Mouse (Mus musculus): ENCODE data around the gene Ank3. TPM values are rescaled to one million over a fixed set of nuclear protein-coding genes. Genes with fewer than 3 reads are reported as not detected.
A peak's percentile ranks its signal among the peaks of the same experiment; 100 is the strongest.

Gene Ank3
- total and polyA plus RNA-seq, 2 experiments from 2014 or later: 56.7 to 267 TPM

- no peak overlapping the region for H3K4me3 ChIP-seq (ENCODE audit: low read depth, low read length)
- ATAC-seq: no peak
- peaks cover 6% of the 10 kb centered on the region; the same call in 1 of the 2 replicates for H3K4me1 ChIP-seq (ENCODE audit: insufficient read depth)
- no peak for DNase-seq
- H3K36me3 ChIP-seq (ENCODE audit: insufficient read depth): no peaks in the 10 kb centered on the region; the same call in 1 of the 2 replicates
- H3K9me3 ChIP-seq (ENCODE audit: low read length): no peaks in the 10 kb centered on the region
- 78% methylated on average over 6 of the region's 6 CpGs for WGBS
- no peaks in the 10 kb centered on the region for H3K27me3 ChIP-seq (ENCODE audit: insufficient read depth, low read length)
- H3K27ac ChIP-seq (ENCODE audit: low read depth, low read length): no peak overlapping the region
- no peak overlapping the region for H3K4me2 ChIP-seq (ENCODE audit: low read depth)
- no peak overlapping the region for H3K9ac ChIP-seq
- no peak for TF ChIP-seq CTCF (IDR thresholded peaks at IDR 0.05; ENCODE audit: low read depth)
Observed at GRCm38 (mm10) chr10:69604609-69605008, 206.0 kb downstream of the Ank3 start.

DNA sequence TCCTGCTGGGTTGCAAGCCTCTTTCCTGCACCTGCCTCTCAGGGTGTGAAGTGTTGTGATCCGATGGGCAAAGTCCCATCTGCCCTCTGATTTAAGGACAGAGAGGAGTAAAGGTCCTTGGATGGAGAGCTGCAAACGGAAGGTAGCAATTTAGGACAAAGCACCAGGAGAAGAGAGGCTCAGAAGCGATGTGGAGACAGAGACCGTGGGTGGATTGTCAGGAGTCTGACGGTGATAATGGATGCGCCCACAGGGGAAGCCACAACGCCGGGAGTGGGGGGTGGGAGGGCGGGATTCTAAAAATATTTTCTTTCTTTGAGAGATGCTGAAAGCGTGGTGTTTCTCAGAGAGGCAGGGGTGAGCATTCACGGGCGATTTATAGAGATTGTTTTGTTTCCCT, 206.6 kb downstream of the Ank3 start:
- Histone ChIP-seq H3K36me3 (ENCODE audit: insufficient read depth) (no peaks in the 10 kb centered on the region; the same call in 1 of the 2 replicates), H3K4me3 (ENCODE audit: low read depth, low read length) (no peak overlapping the region), H3K27ac (ENCODE audit: low read depth, low read length) (no peak overlapping the region), H3K9ac (no peak overlapping the region), H3K27me3 (ENCODE audit: insufficient read depth, low read length) (no peaks in the 10 kb centered on the region), H3K4me2 (ENCODE audit: low read depth) (no peak overlapping the region), H3K4me1 (ENCODE audit: insufficient read depth) (peaks cover 6% of the 10 kb centered on the region; the same call in 1 of the 2 replicates), H3K9me3 (ENCODE audit: low read length) (no peaks in the 10 kb centered on the region)
- WGBS: 33% methylated on average over 12 of the region's 12 CpGs
- ATAC-seq (peak; percentile 47), DNase-seq (no peak)
- TF ChIP-seq CTCF (IDR thresholded peaks at IDR 0.05; ENCODE audit: low read depth): no peak

GRCm38 (mm10) chr10:69607611-69608119, 209.1 kb downstream of the Ank3 start:
- no peak overlapping the region for H3K4me3 ChIP-seq (ENCODE audit: low read depth, low read length)
- H3K27ac ChIP-seq (ENCODE audit: low read depth, low read length): no peak overlapping the region
- peaks cover 11% of the 10 kb centered on the region for H3K4me1 ChIP-seq (ENCODE audit: insufficient read depth)
- no peak overlapping the region for H3K4me2 ChIP-seq (ENCODE audit: low read depth)
- 77% methylated on average over 14 of the region's 14 CpGs for WGBS
- no peak overlapping the region for H3K9ac ChIP-seq
- H3K27me3 ChIP-seq (ENCODE audit: insufficient read depth, low read length): no peaks in the 10 kb centered on the region
- peak; percentile 2; the same call in 1 of the 2 replicates for TF ChIP-seq CTCF (IDR thresholded peaks at IDR 0.05; ENCODE audit: low read depth)
- no peaks in the 10 kb centered on the region; the same call in 1 of the 2 replicates for H3K36me3 ChIP-seq (ENCODE audit: insufficient read depth)
- no peaks in the 10 kb centered on the region for H3K9me3 ChIP-seq (ENCODE audit: low read length)
- DNase-seq (no peak), ATAC-seq (no peak)

DNA sequence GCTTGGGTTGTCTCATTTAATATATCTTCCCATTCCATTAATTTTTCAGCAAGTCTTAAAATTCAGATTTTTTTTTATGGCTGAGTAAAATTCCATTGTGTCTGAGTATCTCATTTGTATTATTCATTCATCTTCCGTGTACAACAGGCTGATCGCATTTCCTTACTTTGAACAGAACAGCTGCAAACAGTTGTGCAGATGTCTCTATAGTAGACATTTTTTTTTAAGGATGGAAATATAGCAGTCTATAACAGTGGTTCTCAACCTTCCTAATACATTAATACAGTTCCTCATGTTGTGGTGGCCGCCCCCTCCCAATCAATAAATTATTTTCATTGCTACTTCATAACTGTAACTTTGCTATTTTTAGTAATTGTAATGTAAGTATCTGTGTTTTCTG, 212.7 kb downstream of the Ank3 start:
- 76% methylated on average over 3 of the region's 3 CpGs for WGBS
- no peak overlapping the region for H3K9ac ChIP-seq
- no peak overlapping the region for H3K4me3 ChIP-seq (ENCODE audit: low read depth, low read length)
- TF ChIP-seq CTCF (IDR thresholded peaks at IDR 0.05; ENCODE audit: low read depth): no peak
- no peak for DNase-seq
- H3K9me3 ChIP-seq (ENCODE audit: low read length): no peaks in the 10 kb centered on the region
- no peak overlapping the region for H3K27ac ChIP-seq (ENCODE audit: low read depth, low read length)
- ATAC-seq: peak; percentile 38; the same call in 1 of the 2 replicates
- no peak overlapping the region for H3K4me2 ChIP-seq (ENCODE audit: low read depth)
- peaks cover 5% of the 10 kb centered on the region; the same call in 1 of the 2 replicates for H3K4me1 ChIP-seq (ENCODE audit: insufficient read depth)
- H3K36me3 ChIP-seq (ENCODE audit: insufficient read depth): no peaks in the 10 kb centered on the region; the same call in 1 of the 2 replicates
- no peaks in the 10 kb centered on the region for H3K27me3 ChIP-seq (ENCODE audit: insufficient read depth, low read length)

DNA sequence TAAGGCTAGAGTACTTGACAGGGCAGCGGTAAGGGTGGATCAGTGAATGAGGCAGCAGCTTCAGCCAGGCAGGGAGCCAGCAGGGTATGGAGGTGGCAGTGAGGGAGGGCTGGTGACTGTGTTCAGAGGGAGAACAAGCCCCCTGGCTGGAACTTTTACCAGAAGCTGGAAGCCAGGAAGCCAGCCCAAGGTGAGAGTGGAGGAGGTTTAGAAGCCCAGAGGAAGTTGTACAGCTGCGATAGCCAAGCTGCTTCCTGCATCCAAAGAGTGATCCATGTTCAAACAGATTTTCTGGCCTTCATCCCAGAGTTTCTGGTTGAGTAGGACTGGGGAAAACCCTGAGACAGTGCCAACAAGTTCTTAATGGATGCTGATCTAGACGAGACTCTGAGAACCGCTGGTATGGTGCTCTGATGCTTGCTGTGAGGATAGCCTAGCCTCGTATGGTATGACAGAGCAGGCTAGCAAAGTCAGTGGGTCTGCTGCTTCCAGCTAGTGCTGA, 213.3 kb downstream of the Ank3 start:
- peak; percentile 70 for DNase-seq
- Histone ChIP-seq H3K36me3 (ENCODE audit: insufficient read depth) (no peaks in the 10 kb centered on the region; the same call in 1 of the 2 replicates), H3K9ac (no peak overlapping the region), H3K4me1 (ENCODE audit: insufficient read depth) (peaks cover 5% of the 10 kb centered on the region; the same call in 1 of the 2 replicates), H3K9me3 (ENCODE audit: low read length) (no peaks in the 10 kb centered on the region), H3K4me3 (ENCODE audit: low read depth, low read length) (no peak overlapping the region), H3K27me3 (ENCODE audit: insufficient read depth, low read length) (no peaks in the 10 kb centered on the region), H3K4me2 (ENCODE audit: low read depth) (no peak overlapping the region), H3K27ac (ENCODE audit: low read depth, low read length) (no peak overlapping the region)
- 32% methylated on average over 5 of the region's 5 CpGs for WGBS
- no peak for TF ChIP-seq CTCF (IDR thresholded peaks at IDR 0.05; ENCODE audit: low read depth)
- ATAC-seq: peak; percentile 36

DNA sequence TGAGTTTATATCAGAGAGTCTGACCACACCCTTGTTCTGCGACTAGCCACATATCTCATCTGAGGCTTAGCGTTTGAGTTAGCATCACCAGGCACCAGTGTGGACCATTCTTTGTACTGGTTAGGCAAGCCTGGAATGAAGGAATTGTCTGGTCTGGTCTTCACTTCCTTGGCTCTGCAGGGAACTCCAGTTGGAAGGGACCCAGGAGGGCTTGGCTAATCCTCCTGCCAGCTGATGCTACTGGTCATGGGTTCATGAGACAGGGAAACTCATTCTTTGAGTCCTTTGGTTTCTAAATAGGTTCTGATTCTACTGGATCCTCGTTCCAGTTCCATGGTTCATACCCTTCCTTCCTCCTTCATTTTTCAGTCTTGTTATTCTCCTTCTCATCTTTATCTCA, 218.4 kb downstream of the Ank3 start:
- Histone ChIP-seq H3K27ac (ENCODE audit: low read depth, low read length) (no peak overlapping the region), H3K9me3 (ENCODE audit: low read length) (no peaks in the 10 kb centered on the region), H3K27me3 (ENCODE audit: insufficient read depth, low read length) (no peaks in the 10 kb centered on the region), H3K4me2 (ENCODE audit: low read depth) (no peak overlapping the region), H3K4me1 (ENCODE audit: insufficient read depth) (0 out of 2 replicates have a peak, but pooled peaks cover under 1% of the 10 kb centered on the region), H3K36me3 (ENCODE audit: insufficient read depth) (no peaks in the 10 kb centered on the region), H3K9ac (no peak overlapping the region), H3K4me3 (ENCODE audit: low read depth, low read length) (no peak overlapping the region)
- ATAC-seq (no peak), DNase-seq (no peak)
- WGBS: 89% methylated on average over 3 of the region's 3 CpGs
- TF ChIP-seq CTCF (IDR thresholded peaks at IDR 0.05; ENCODE audit: low read depth): no peak

- no peak overlapping the region for H3K4me2 ChIP-seq (ENCODE audit: low read depth)
- no peak overlapping the region for H3K27ac ChIP-seq (ENCODE audit: low read depth, low read length)
- no peak for DNase-seq
- TF ChIP-seq CTCF (IDR thresholded peaks at IDR 0.05; ENCODE audit: low read depth): no peak
- H3K4me3 ChIP-seq (ENCODE audit: low read depth, low read length): no peak overlapping the region
- no peaks in the 10 kb centered on the region for H3K4me1 ChIP-seq (ENCODE audit: insufficient read depth)
- no peaks in the 10 kb centered on the region for H3K9me3 ChIP-seq (ENCODE audit: low read length)
- no peaks in the 10 kb centered on the region for H3K27me3 ChIP-seq (ENCODE audit: insufficient read depth, low read length)
- no peak for ATAC-seq
- H3K36me3 ChIP-seq (ENCODE audit: insufficient read depth): no peaks in the 10 kb centered on the region
- WGBS: 92% methylated on average over 16 of the region's 16 CpGs
- no peak overlapping the region for H3K9ac ChIP-seq
Observed at GRCm38 (mm10) chr10:69617537-69618112, 219.1 kb downstream of the Ank3 start.

All from forebrain, postnatal 0 days (tissue).